Mouse (Mus musculus) liver, embryonic 14.5 days (tissue): ENCODE measurements around the gene Hormad2.

Source experiments
- CTCF ChIP-seq: IDR thresholded peaks from 2 replicates; pipeline ENCODE4 v1.5.1; 2016; ENCODE audit warnings: antibody characterized with exemption, low read depth, control low read depth
- EP300 ChIP-seq: IDR thresholded peaks from 2 replicates; pipeline ENCODE4 v1.6.1; 2016; ENCODE audit warnings: antibody characterized with exemption, low read depth

- no peak for TF ChIP-seq CTCF
- no peak for TF ChIP-seq EP300
These were observed 135.8 kb downstream of the Hormad2 start for GRCm38 (mm10) chr11:4305090-4305489.
